Mouse (Mus musculus) MN1 (cell line): ENCODE measurements around the gene Haus3.
A peak's percentile ranks its signal among the peaks of the same experiment; 100 is the strongest.

Experiments used
- DNase-seq: peaks from one replicate; pipeline ENCODE4 v3.0.0-alpha.2; 2016; ENCODE audit warnings: low spot score

Gene Haus3

GRCm38 (mm10) chr5:34186961-34187391 is 17.6 kb upstream of the Haus3 start:
- peak; percentile 63 for DNase-seq

DNA sequence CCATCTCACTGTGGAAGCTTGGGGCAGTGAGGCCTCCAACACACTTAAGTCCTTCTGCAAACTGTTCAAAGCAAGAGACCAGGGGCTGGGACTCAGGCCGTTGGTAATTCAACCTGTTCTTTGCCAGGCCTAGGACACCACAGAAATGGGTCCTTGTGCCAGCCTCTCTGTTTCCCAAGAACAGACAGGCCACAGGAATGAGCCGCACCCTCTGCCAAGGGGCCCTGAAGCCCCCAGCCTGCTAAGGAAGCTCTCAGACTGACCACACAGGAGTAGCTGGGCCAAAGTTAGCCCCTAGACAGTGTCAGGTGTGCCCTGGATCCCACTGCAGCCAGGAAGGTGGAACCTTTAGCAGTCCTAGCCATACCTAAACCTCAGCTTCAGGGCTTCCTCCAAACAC is 17.1 kb upstream of the Haus3 start:
- DNase-seq = no peak

DNA sequence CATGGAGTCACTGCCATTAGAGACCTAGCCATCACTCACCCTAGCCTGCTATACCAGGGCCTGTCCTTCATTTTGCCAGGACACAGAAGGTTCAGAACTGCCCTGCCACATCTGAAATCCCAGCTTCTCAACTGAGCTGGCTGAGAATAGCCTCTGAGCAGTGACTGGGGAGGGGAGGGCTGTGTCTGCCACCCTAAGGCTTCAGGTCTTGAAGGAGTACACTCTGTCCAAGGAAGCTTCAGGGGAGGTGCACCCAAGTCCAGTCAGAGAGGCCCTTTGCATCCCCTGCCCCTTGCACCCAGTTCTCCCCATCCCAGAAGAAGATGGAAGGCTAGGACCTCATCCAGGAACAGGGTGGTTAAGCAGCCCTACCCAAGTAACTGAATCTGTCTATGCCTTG is 16.5 kb upstream of the Haus3 start:
- DNase-seq = no peak

DNA sequence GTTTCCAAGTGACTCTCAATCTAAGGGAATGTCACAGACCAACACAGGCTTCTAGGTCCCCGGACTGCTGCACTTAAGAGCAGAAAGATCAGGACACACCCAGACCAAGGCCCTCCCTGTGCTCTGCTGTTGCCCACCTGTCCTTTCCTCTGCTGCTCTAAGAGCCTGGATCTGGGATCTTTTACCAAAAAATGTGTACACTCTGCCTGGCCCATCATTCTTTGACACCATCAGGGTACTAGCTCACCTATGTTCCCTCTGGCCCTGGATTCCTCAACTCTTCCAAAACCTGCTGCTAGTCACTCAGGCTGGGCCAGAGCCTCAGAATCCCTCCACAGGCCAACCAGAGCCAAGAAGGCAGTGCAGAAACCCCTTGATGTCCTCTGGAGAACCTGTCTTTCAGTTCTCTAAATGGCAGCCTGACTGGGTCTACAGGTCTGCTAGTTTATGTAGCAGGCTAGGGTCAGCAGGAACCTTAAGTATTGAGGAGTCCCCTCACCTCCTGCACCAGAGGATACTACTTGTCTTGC is 15.8 kb upstream of the Haus3 start:
- DNase-seq = no peak

DNA sequence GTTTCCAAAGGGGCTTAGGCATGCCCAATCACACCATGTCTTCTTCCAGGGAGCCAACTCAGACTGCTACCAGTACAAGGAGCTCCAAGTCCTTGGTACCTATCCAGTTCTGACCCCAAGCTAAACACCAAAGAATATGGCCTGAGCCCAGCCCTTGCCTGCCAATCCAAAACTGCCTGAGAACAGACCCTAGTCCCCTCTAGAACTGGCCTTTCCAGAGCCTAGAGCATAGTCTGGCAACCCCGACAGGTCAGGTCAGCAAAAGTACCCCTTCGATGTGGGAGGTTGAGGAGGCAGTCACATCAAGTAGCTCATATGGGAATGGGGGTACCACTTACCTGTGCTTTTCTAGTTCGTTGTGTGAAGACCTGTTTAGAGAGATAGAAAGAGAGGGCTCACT is 14.6 kb upstream of the Haus3 start:
- DNase-seq = no peak

DNA sequence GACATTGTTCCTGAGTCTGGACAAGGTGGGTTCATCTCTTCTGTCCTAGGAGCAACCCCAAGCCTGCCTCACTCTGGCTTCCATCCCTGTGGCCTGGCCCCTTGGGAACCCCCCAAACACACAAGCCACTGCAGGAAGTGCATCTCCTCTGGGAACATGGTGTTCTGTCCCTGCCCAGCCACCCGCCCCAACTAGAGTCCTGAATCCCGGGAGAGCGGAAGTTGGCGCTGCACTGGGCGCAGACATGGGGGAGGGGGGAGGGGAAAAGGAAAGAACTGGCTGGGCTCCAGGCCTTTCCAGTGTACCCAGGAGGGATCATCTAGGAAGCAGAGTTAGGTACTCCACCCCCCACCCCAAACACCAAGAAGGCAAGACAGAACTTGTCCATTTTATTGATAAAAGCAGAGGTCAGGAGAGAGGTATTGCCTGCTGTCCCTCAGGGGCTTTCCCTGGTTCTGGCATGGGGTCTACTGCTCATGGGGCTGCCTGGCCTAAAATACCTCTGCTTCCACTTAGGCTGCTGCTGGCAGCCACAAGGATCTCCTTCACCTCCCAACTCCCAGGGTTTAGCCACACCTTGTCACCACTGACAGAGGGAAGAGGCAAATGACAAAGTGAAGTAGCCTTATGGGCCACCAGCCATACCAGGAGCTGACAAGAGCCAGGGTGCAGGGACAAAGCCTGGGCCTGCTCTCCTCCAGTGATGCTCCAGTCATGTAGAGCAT is 14.0 kb upstream of the Haus3 start:
- no peak for DNase-seq

DNA sequence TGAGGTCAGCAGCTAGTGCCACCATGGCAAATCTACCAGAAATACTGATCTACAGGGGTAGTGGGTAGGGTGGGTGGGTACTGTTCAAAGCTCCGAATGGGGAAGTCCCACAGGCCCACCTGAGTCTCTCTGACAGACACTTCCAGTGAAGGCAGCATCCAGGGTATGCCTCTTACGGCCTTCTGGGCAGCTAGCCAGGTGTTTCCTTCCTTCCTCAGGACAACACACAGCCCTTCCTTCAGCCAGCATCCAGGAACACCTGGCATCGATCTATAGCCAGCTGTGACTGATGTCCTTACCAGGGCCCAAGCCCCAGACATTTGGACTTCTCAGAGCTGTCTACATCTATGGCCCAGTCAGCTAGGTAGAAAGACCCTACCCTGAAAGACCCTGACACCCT is 13.2 kb upstream of the Haus3 start:
- peak; percentile 39 for DNase-seq

- DNase-seq = no peak
Measured at GRCm38 (mm10) chr5:34177821-34178220, 8.5 kb upstream of the Haus3 start.

DNA sequence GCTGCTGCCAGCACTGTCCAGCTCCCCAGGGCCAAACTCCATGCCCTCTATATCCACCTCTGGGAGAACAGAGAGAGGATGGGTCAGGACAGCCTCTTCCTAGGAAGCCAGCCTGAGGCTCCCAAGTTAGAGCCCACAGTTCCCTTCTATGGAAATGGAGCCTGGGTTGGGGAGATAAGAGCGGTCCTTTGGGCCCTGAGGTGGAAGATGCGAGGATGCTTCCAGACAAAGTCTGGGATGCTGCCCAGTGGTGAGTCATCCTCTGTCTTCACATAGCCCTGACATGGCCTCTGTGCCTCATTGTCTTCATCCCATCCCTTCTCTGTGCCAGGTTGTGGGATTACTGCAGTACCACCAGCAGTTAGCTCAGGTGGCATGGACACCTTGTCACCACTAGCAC is 7.8 kb upstream of the Haus3 start:
- peak; percentile 79 for DNase-seq

GRCm38 (mm10) chr5:34176691-34177090 is 7.4 kb upstream of the Haus3 start:
- DNase-seq = no peak

GRCm38 (mm10) chr5:34175403-34175694 is 6.0 kb upstream of the Haus3 start:
- DNase-seq = no peak

GRCm38 (mm10) chr5:34174550-34175402 is 5.4 kb upstream of the Haus3 start:
- no peak for DNase-seq

DNA sequence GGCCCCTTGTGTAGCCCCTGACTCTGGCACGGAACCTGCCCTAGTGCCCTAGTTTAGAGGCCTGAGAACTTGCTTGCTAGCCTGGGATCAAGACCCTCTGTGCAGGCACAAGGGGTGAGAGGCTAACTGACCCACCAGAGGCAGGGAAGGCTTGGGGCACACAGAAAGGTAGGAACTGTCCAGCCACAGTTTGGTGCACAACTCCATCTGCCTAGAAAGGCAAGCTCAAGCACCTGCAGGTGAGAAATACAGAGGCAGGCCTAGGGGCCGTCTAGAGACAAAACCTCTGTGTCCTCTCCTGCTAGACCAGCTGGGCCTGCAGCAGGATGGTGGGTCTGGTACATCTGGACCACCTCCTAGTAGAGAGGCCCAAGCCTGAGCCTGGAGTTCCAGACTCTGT is 4.7 kb upstream of the Haus3 start:
- DNase-seq = no peak

- DNase-seq = no peak
Measured at GRCm38 (mm10) chr5:34170726-34171125, 1.4 kb upstream of the Haus3 start.

- no peak for DNase-seq
Measured at GRCm38 (mm10) chr5:34169954-34170353, 627 bp upstream of the Haus3 start.

GRCm38 (mm10) chr5:34167857-34168256 is 1.5 kb downstream of the Haus3 start:
- no peak for DNase-seq

DNA sequence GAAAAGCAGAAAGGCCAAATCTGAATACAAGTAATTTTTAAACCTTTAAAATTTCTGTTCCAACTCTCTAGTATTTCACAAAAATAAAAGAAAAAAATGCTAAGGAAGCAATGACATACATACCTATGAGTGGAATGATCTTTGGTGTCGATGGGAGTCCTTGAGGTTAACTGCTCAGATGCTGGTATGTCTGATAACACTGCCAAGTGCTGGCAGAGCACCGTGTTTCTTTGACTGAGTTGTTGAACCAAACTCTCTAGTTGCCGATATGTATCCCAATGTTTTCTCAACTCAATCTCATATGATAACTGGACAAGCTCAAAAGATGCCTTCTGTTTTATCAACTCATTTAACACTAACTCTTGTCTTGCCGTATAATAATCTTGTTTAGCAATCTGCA is 3.5 kb downstream of the Haus3 start:
- no peak for DNase-seq

GRCm38 (mm10) chr5:34148476-34148875 is 20.9 kb downstream of the Haus3 start:
- no peak for DNase-seq

DNA sequence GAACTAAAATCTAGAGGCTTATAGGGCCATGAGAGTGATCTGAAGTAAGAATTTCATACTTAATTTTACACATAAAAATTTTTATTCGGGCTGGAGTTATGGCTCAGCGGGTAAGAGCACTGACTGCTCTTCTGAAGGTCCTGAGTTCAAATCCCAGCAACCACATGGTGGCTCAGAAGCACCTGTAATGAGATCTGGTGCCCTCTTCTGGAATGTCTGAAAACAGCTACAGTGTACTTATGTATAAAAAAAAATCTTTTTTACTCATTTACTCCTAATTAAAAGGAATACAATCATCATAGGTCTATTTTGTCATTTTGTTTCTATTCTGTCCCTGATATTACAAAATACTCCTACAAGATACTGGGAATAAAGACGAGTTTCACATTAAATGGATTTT is 21.8 kb downstream of the Haus3 start:
- no peak for DNase-seq

DNA sequence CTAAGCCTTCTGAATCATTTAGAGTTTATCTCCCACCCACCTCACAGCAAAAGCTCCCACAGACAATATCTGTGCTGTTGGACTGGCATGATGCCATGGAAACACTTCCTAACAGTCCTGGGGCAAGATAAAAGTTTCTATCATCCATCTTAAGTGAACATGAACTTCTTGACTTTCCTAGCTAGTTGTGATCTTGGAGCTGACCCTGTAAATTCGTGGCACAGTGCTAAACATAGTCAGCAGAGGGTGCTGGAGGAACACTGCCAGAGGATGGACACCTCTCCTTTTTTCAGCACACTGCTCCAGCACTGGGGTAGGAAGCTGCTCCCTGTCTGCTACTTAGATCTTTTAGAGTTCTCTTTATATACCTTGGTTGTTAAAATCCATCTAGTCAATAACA is 29.6 kb downstream of the Haus3 start:
- DNase-seq = peak; percentile 60

- no peak for DNase-seq
Measured at GRCm38 (mm10) chr5:34132731-34133130, 36.6 kb downstream of the Haus3 start.

DNA sequence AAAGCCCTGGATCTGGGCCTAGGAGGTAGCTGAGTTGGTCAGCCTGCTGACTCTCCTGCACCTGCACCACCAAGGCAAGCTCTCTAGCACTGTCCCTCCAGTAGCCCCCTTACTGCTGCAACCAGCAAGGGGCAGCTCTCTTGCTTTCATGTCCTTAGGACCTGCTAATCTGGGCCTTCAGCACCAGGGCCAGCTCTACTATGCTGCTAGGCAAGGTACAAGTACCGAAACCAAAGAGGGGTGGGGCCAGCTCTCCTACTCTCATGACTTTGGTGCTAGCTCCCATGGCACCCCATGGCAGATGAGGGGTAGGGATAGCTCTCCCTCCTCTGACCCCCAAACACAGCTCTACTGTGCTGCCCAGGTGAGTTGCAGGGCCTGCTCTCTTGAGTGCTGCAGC is 45.2 kb downstream of the Haus3 start:
- no peak for DNase-seq

DNA sequence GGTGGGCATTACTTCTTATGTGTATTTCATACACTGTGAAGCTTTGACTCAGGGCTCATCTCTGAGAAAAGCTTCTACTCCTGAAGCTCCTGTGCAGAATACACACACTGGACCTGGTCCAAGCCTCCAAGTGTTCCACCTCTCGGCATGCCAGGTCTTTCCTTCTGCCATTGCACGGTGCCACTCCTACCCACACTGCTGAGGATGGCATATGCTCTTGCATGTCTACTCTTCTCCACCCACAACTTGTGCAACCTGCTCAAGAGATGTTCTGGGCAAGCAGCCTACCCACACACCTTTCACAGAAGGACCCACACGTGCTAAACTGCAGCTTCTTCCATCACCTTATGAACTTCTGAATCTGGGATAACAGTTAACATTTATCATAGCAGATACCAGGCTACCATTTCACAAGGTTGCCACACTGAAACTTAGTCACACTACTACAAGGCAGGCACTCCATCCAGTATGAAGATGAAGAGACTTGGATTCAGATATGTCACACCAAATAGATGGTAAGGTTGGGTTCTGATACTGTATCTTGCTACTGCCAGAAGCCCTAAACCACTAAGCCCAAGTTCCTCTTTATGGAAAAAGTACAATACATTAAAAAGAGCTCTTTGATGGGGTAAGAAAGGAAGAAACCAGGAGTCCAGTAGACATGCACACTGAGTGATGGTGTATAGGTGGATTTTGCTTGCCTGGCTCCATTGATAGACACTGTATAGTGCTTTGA is 50.0 kb downstream of the Haus3 start:
- DNase-seq = no peak
